Mouse (Mus musculus): ENCODE measurements around the gene Foxo6. TPM values are rescaled to one million over a fixed set of nuclear protein-coding genes. Genes with fewer than 3 reads are reported as not detected.

Foxo6 gene
- polyA plus RNA-seq, 1 experiment from 2014 or later = 0.28 TPM

GRCm38 (mm10) chr4:120268214-120269061 lies 18.7 kb downstream of the Foxo6 start:
- peak overlapping the region; percentile 35 for H3K4me3 ChIP-seq (ENCODE audit: low read depth, low read length)
- peak overlapping the region; percentile 56 for H3K9ac ChIP-seq (ENCODE audit: low read length)
- peaks cover 2% of the 10 kb centered on the region; the same call in 1 of the 2 replicates for H3K4me1 ChIP-seq (replicated peaks; ENCODE audit: control insufficient read depth, insufficient read depth)
- WGBS = 3% methylated on average over 90 of the region's 112 CpGs
- TF ChIP-seq EP300 (optimal IDR thresholded peaks at IDR 0.05) (no peak), CTCF (IDR thresholded peaks at IDR 0.05; ENCODE audit: low read depth) (no peak)
- peak; percentile 52 for ATAC-seq (ENCODE audit: low FRiP score, low TSS enrichment)
- H3K27ac ChIP-seq (replicated peaks) = no peak overlapping the region
- peaks cover 23% of the 10 kb centered on the region for H3K27me3 ChIP-seq (ENCODE audit: control insufficient read depth, insufficient read depth, low read length)
- peak overlapping the region; percentile 67 for H3K4me2 ChIP-seq (replicated peaks; ENCODE audit: low read depth)
- peak; percentile 51 for DNase-seq (ENCODE audit: low spot score)
- H3K9me3 ChIP-seq (ENCODE audit: control insufficient read depth, low read length) = no peaks in the 10 kb centered on the region
- no peaks in the 10 kb centered on the region for H3K36me3 ChIP-seq (ENCODE audit: control insufficient read depth, insufficient read depth, low read length)

DNA sequence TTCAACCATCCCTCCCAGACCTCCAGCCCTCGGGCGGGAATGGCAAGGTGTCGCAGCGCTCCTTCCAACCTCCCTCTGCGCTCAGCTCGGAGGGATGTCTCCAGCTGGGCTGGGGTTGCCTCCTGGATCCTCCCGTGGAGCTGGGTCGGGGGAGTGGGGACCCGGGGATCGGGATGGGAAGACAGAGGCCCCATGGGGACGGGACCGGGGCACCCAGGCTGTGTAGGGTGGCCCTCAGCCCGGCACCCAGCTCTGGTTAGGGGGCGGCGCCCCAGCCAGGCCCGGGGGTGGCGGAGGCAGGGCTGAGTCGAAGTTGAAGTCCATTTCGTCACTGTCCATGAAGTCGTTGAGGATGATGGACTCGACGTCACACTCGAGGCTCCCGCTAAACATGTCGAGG lies 19.5 kb downstream of the Foxo6 start:
- Histone ChIP-seq H3K27me3 (ENCODE audit: control insufficient read depth, insufficient read depth, low read length) (peaks cover 23% of the 10 kb centered on the region), H3K27ac (replicated peaks) (no peak overlapping the region), H3K36me3 (ENCODE audit: control insufficient read depth, insufficient read depth, low read length) (no peaks in the 10 kb centered on the region), H3K9ac (ENCODE audit: low read length) (peak overlapping the region; percentile 56), H3K4me1 (replicated peaks; ENCODE audit: control insufficient read depth, insufficient read depth) (peaks cover 2% of the 10 kb centered on the region; the same call in 1 of the 2 replicates), H3K9me3 (ENCODE audit: control insufficient read depth, low read length) (no peaks in the 10 kb centered on the region), H3K4me2 (replicated peaks; ENCODE audit: low read depth) (peak overlapping the region; percentile 67), H3K4me3 (ENCODE audit: low read depth, low read length) (peak overlapping the region; percentile 35)
- ATAC-seq (ENCODE audit: low FRiP score, low TSS enrichment) = no peak
- TF ChIP-seq EP300 (optimal IDR thresholded peaks at IDR 0.05) (no peak), CTCF (IDR thresholded peaks at IDR 0.05; ENCODE audit: low read depth) (no peak)
- no peak for DNase-seq (ENCODE audit: low spot score)
- 16% methylated on average over 22 of the region's 25 CpGs for WGBS

GRCm38 (mm10) chr4:120267136-120267535 lies 20.0 kb downstream of the Foxo6 start:
- no peak overlapping the region for H3K9ac ChIP-seq (ENCODE audit: low read length)
- peaks cover 23% of the 10 kb centered on the region for H3K27me3 ChIP-seq (ENCODE audit: control insufficient read depth, insufficient read depth, low read length)
- H3K4me1 ChIP-seq (replicated peaks; ENCODE audit: control insufficient read depth, insufficient read depth) = peaks cover 2% of the 10 kb centered on the region; the same call in 1 of the 2 replicates
- no peak overlapping the region for H3K4me3 ChIP-seq (ENCODE audit: low read depth, low read length)
- ATAC-seq (ENCODE audit: low FRiP score, low TSS enrichment) (no peak), DNase-seq (ENCODE audit: low spot score) (no peak)
- no peak for TF ChIP-seq CTCF (IDR thresholded peaks at IDR 0.05; ENCODE audit: low read depth)
- TF ChIP-seq EP300 (optimal IDR thresholded peaks at IDR 0.05) = no peak
- H3K9me3 ChIP-seq (ENCODE audit: control insufficient read depth, low read length) = no peaks in the 10 kb centered on the region
- H3K4me2 ChIP-seq (replicated peaks; ENCODE audit: low read depth) = no peak overlapping the region
- H3K36me3 ChIP-seq (ENCODE audit: control insufficient read depth, insufficient read depth, low read length) = no peaks in the 10 kb centered on the region
- WGBS = 43% methylated on average over 24 of the region's 24 CpGs
- H3K27ac ChIP-seq (replicated peaks) = no peak overlapping the region

- ATAC-seq (ENCODE audit: low FRiP score, low TSS enrichment) (no peak), DNase-seq (ENCODE audit: low spot score) (no peak)
- Histone ChIP-seq H3K9ac (ENCODE audit: low read length) (no peak overlapping the region), H3K4me3 (ENCODE audit: low read depth, low read length) (no peak overlapping the region), H3K9me3 (ENCODE audit: control insufficient read depth, low read length) (no peaks in the 10 kb centered on the region), H3K4me2 (replicated peaks; ENCODE audit: low read depth) (no peak overlapping the region), H3K4me1 (replicated peaks; ENCODE audit: control insufficient read depth, insufficient read depth) (no peaks in the 10 kb centered on the region; the same call in 1 of the 2 replicates), H3K27me3 (ENCODE audit: control insufficient read depth, insufficient read depth, low read length) (peaks cover 14% of the 10 kb centered on the region; the same call in 1 of the 2 replicates), H3K36me3 (ENCODE audit: control insufficient read depth, insufficient read depth, low read length) (no peaks in the 10 kb centered on the region), H3K27ac (replicated peaks) (no peak overlapping the region)
- no peak for TF ChIP-seq CTCF (IDR thresholded peaks at IDR 0.05; ENCODE audit: low read depth)
- TF ChIP-seq EP300 (optimal IDR thresholded peaks at IDR 0.05) = no peak
- WGBS = 56% methylated on average over 3 of the region's 3 CpGs
Measured at GRCm38 (mm10) chr4:120264105-120264504, 23.0 kb downstream of the Foxo6 start.

DNA sequence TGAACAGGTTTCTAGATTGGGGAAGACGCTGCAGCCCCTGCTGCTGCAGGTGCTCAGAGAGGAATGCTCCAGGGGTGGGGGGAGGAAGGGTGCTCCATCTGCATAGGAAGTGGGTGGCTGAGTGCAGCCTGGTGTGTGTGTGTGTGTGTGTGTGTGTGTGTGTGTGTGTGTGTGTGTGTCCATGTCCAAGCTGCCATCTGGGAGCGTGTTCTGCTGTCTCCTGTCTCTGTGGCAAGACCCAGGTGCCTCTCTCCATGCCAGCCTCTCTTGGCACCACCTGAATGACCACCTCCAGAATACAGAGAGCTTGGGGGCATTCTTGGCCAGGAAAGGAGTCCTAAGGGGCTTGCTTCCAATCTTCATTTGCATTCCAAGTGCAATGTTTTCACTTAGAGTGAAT lies 24.4 kb downstream of the Foxo6 start:
- peaks cover 11% of the 10 kb centered on the region; the same call in 1 of the 2 replicates for H3K27me3 ChIP-seq (ENCODE audit: control insufficient read depth, insufficient read depth, low read length)

GRCm38 (mm10) chr4:120262206-120262605 lies 24.9 kb downstream of the Foxo6 start:
- 42% methylated on average over 10 of the region's 10 CpGs for WGBS
- ATAC-seq (ENCODE audit: low FRiP score, low TSS enrichment) = no peak
- no peak overlapping the region for H3K9ac ChIP-seq (ENCODE audit: low read length)
- H3K4me1 ChIP-seq (replicated peaks; ENCODE audit: control insufficient read depth, insufficient read depth) = no peaks in the 10 kb centered on the region; the same call in 1 of the 2 replicates
- DNase-seq (ENCODE audit: low spot score) = no peak
- peaks cover 6% of the 10 kb centered on the region; the same call in 1 of the 2 replicates for H3K27me3 ChIP-seq (ENCODE audit: control insufficient read depth, insufficient read depth, low read length)
- no peak for TF ChIP-seq CTCF (IDR thresholded peaks at IDR 0.05; ENCODE audit: low read depth)
- TF ChIP-seq EP300 (optimal IDR thresholded peaks at IDR 0.05) = no peak
- H3K36me3 ChIP-seq (ENCODE audit: control insufficient read depth, insufficient read depth, low read length) = no peaks in the 10 kb centered on the region
- H3K4me3 ChIP-seq (ENCODE audit: low read depth, low read length) = no peak overlapping the region
- H3K27ac ChIP-seq (replicated peaks) = no peak overlapping the region
- H3K4me2 ChIP-seq (replicated peaks; ENCODE audit: low read depth) = no peak overlapping the region
- H3K9me3 ChIP-seq (ENCODE audit: control insufficient read depth, low read length) = no peaks in the 10 kb centered on the region

More for the DNA sequence above, 24.4 kb downstream of the Foxo6 start:
- Histone ChIP-seq H3K4me3 (ENCODE audit: low read depth, low read length) (no peak overlapping the region), H3K4me1 (replicated peaks; ENCODE audit: control insufficient read depth, insufficient read depth) (no peaks in the 10 kb centered on the region; the same call in 1 of the 2 replicates), H3K27ac (replicated peaks) (no peak overlapping the region), H3K36me3 (ENCODE audit: control insufficient read depth, insufficient read depth, low read length) (no peaks in the 10 kb centered on the region), H3K9me3 (ENCODE audit: control insufficient read depth, low read length) (no peaks in the 10 kb centered on the region), H3K4me2 (replicated peaks; ENCODE audit: low read depth) (no peak overlapping the region), H3K9ac (ENCODE audit: low read length) (no peak overlapping the region)
- ATAC-seq (ENCODE audit: low FRiP score, low TSS enrichment) = no peak
- no peak for DNase-seq (ENCODE audit: low spot score)
- 38% methylated on average over 2 of the region's 2 CpGs for WGBS
- TF ChIP-seq EP300 (optimal IDR thresholded peaks at IDR 0.05) (no peak), CTCF (IDR thresholded peaks at IDR 0.05; ENCODE audit: low read depth) (no peak)
